Mouse (Mus musculus) frontal cortex, postnatal 36 days (tissue): ENCODE measurements around the gene Tent2.

ENCODE experiments used
- DNase-seq, 2 experiments: peaks; one replicate each; pipeline ENCODE4 v3.0.0; 2022; ENCODE audit warnings: low spot score in 2 of 2

Gene Tent2

GRCm38 (mm10) chr13:93143819-93144283 lies 48.3 kb downstream of the Tent2 start:
- DNase-seq: no peak

- DNase-seq: no peak
These were observed 51.0 kb downstream of the Tent2 start for GRCm38 (mm10) chr13:93141184-93141583.

- DNase-seq: no peak
These were observed 54.1 kb downstream of the Tent2 start for GRCm38 (mm10) chr13:93138059-93138458.

- DNase-seq: no peak
These were observed 55.1 kb downstream of the Tent2 start for GRCm38 (mm10) chr13:93137098-93137497.

- no peak for DNase-seq
These were observed 55.9 kb downstream of the Tent2 start for GRCm38 (mm10) chr13:93136251-93136650.

- no peak for DNase-seq
These were observed 56.7 kb downstream of the Tent2 start for GRCm38 (mm10) chr13:93135501-93135900.

- DNase-seq: no peak
These were observed 61.5 kb downstream of the Tent2 start for GRCm38 (mm10) chr13:93130674-93131073.

- no peak for DNase-seq
These were observed 63.2 kb downstream of the Tent2 start for GRCm38 (mm10) chr13:93128961-93129360.

- DNase-seq: no peak
These were observed 63.9 kb downstream of the Tent2 start for GRCm38 (mm10) chr13:93128111-93128860.

GRCm38 (mm10) chr13:93122321-93122720 lies 69.9 kb downstream of the Tent2 start:
- no peak for DNase-seq

GRCm38 (mm10) chr13:93117241-93117640 lies 74.9 kb downstream of the Tent2 start:
- DNase-seq: no peak

GRCm38 (mm10) chr13:93102340-93103090 lies 89.7 kb downstream of the Tent2 start:
- DNase-seq: no peak

GRCm38 (mm10) chr13:93098596-93098995 lies 93.6 kb downstream of the Tent2 start:
- DNase-seq: no peak

GRCm38 (mm10) chr13:93096643-93097042 lies 95.5 kb downstream of the Tent2 start:
- no peak for DNase-seq
